Mouse (Mus musculus) brain, embryonic 18.5 days (tissue): ENCODE measurements around the gene Dydc2.

Experiments
- DNase-seq: peaks from one replicate; pipeline ENCODE4 v3.0.0-alpha.2; 2012; ENCODE audit warnings: low read depth, low spot score

Gene Dydc2

GRCm38 (mm10) chr14:41001576-41001975 lies 67.4 kb downstream of the Dydc2 start:
- DNase-seq: no peak

GRCm38 (mm10) chr14:41000801-41001200 lies 68.2 kb downstream of the Dydc2 start:
- no peak for DNase-seq

GRCm38 (mm10) chr14:40999904-41000645 lies 68.9 kb downstream of the Dydc2 start:
- no peak for DNase-seq
